Mouse (Mus musculus) large intestine, adult 2 months (tissue): ENCODE measurements at regions not wholly inside any gene's neighbourhood (a gene's known extent, or its start where the extent isn't known, plus 50 kb on each side); places are given as distances from the start of the nearest gene placed in this dataset.

ENCODE experiments used
- DNase-seq: peaks from one replicate; pipeline ENCODE4 v3.0.0-alpha.2; 2012; ENCODE audit warnings: low read depth, low spot score
- WGBS: fragments of 180-500 bp; shearing (Covaris S2); methylation state at CpG from one replicate; pipeline ENCODE4 v1.1.7; 2018; 5-methylcytosine and 5-hydroxymethylcytosine counted together

DNA sequence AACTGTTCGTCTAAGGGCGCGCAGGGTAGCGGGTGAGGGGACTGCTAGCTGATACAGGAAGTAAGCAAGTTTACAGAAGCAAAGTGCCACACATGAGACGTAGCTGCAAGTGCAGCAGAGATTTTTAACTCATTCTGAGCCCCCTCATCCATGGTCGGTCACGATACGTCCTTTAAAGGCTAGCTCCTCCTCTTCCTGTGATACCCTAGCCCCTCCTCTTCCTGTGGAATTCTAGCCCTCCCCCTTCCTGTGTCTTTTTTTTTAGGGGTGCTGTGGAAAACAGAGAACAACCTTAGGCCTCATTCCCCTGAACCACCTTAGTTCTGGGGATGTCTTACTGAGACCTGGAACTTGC lies 218.0 kb upstream of the Hs6st1 start:
- DNase-seq: no peak
- 68% methylated on average over 8 of the region's 8 CpGs for WGBS

DNA sequence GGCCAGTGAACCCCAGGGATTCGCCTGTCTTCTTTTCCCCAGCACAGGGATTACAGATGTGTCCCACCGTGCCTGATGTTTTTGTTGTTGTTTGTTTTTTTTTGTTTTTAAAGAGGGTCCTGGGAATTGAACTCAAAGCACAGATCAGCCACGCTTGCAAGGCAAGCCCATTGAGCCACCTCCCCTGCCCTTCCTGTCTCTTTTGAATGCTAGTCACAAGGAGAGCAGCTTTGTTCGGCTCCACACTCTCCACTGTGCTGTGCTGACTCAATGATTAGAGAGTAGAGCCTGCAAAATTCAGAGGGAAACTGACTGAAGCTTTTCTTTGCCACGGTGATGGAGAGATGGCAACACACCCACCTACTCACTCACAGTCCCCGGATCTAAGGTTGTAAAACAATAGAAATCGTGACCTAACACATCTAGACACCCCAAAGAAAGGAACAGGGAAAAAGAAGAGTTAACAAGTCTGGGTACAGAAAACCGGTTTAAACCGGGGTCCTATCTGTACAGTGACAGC lies 217.6 kb upstream of the Hs6st1 start:
- no peak for DNase-seq
- 60% methylated on average over 9 of the region's 9 CpGs for WGBS

DNA sequence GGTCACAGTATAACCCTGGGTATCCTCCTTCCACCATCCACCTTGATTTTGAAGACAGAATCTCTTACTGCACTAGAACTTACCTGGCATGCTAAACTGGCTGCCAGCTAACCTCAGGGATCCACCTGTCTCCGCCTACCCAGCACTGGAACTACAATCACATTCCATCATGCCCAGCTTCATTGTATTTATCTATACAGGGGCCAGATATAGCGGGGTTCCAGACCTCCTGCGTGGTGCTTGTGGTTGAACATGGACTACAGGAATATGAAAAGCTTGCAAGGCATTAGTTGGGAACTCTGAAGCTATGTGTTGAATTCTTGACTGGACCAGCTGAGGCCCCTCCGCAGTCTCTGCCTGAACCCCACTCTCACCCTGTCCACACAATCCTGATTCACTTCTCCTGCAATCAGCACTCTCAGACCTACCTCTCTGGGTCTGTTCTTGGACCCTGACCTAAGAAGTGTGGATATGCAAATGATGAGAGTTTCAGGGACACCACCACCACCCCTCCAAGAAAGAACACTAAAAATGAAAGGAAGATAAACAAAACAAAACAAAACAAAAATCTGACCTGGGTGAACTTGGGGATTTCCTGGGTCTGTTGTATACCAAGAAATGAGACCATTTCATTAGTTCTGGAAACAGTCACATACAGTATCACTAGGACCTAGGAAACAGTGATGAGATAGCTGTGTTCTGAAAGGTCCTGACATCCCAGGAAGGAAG lies 216.4 kb upstream of the Hs6st1 start:
- 92% methylated on average over 4 of the region's 4 CpGs for WGBS
- no peak for DNase-seq

DNA sequence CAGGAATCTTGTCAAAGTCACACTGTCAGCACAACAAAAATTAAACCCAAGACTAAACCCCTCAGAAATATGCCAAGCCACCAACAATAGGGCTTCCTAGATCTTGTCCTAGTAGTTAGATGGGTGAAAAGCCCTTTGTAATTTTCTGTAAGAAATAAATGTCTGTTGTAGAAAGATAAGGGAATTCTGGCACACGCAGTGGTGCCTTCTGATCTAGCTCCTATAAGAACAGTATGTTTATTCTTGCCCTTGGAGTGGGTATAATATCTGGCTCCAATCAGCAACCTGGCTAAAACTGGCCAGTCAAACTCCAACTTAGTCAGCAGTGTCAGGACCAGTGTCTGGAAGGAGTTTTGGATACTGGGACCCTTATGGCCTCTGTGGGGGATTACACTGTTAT lies 215.2 kb upstream of the Hs6st1 start:
- WGBS: 73% methylated on average over 1 of the region's 1 CpGs
- no peak for DNase-seq

DNA sequence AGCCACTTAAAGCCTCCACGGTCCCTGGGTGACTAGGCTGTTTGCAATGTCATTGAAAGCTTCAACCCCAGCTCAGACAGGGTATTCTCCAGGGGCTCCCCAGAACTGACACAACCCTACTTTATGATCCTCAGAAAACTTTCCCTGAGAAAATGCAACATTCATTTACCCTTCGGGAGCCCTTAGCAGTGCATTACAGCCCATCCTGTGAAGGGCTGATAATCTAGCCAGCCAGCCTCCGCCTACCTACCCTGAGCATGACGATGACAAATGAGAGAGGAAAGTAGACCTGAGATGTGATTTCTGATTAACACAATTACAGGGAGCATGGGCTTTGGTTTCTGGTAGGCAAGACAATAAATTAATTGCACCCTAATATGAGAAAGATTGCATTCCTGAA lies 212.6 kb upstream of the Hs6st1 start:
- no peak for DNase-seq
- WGBS: 92% methylated on average over 4 of the region's 4 CpGs

DNA sequence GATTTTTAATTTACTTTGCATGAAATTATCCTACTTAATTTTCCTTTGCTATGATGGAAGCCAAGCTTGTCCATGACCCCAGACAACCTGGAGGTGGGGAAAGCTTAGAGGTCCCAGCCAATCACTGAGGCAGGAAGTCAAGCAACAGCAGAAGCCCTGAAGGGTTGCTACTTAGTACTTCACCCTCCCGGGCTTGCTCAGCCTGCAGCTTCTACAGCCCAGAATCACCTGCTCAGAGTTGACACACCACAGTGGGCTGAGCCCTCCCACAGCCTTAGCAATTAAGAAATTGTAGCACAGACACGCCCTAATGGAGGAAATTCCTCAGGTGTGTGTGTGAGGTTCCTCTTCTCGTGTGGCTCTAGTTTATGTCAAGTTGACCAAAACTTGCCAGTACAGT lies 209.9 kb upstream of the Hs6st1 start:
- no peak for DNase-seq
- WGBS: 25% methylated on average over 3 of the region's 3 CpGs

DNA sequence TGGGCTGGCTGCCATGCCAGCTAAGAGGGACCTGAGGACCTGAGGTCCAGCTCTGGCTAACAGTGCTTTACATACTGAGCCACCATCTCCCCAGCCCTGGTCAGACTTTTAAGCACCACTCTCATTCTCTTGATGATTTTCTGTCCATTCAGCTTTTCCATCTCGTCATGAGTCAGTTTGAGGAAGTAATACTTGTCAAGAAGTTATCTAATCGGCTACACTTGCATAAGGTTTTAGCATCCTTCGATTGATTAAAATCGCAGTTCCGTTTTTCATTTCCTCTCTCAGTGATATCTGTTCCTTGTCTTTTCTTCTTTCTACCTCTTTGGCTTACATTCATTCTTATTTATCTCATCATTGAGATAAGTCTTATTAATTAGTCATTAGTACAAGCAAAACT lies 207.4 kb upstream of the Hs6st1 start:
- 86% methylated on average over 5 of the region's 5 CpGs for WGBS

DNA sequence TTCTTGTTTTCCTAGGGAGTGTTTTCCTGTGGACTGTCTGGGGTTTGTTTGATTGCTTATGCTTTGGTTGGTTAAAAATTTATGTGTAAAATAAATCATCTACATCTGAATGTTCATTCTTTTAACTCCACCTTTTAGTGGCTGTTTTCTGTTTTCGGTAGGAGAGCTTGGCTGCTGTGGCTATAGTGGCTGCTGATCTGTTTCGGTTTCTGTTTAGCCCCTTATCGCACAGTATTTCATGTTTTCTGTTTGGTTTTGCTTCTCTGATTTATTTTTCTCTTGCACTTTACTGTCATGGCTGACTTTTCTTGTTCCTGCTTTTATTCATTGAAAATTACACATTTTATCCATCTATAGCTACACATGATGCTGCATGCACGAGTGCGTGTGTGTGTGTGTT lies 206.0 kb upstream of the Hs6st1 start:
- 38% methylated on average over 5 of the region's 5 CpGs for WGBS
- no peak for DNase-seq

More for the DNA sequence above, 207.4 kb upstream of the Hs6st1 start:
- no peak for DNase-seq

DNA sequence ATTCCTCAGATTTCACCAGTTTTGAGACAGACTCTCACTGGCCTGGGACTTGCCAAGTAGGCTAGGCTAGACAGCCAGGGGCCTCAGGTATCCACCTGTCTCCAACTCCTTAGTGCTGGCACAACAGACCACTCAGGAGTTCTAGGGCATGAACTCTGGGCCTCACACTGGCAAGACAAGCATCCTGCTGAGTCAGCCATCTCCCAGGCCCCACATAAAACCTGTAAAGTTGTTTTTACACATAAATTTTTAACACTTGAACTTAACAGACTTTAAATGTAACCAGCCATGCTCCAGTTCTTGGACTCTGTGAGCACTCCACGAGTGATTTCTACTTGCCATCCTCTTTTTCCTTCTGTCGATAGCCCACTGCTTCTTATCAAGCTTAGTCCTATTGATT lies 205.5 kb upstream of the Hs6st1 start:
- no peak for DNase-seq
- 83% methylated on average over 2 of the region's 2 CpGs for WGBS

DNA sequence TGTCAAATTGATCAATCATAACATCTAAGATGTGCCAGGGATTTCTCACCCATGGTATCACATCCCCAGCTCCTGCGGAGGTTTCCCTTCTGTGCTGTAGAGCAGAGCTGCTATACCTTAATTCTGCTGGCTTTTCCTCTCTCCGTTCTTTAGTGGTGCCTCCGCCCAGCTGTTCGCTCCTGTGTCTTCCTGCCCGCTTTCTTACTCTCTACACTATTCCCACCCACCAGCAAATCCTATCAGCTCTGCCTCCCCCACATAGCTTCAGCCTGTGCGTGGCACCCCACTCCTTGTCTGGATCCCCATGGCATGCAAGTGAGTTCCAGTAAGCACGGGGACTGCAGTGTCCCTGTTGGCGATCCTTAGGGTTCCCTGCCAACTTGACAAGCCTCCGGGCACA lies 204.0 kb upstream of the Hs6st1 start:
- no peak for DNase-seq
- 93% methylated on average over 9 of the region's 9 CpGs for whole genome bisulfite sequencing

DNA sequence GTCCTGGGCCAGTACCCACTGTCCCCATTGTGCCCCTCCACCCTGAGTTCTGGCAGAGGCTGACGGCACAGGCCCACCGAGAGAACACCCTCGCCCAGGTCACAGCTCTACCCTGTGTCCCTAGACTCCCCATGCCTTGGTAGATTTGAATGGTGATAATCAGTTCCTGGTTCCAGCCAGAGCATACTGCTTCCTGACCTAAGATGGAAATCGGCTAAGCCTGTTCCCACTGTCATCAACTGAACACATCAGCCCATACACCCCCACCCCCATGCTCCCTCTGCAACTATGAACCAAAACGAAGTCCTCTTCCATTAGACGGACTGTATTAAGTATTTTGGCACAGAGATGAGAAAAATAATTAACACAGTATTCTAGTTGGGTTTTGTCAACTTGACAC lies 202.9 kb upstream of the Hs6st1 start:
- WGBS: 89% methylated on average over 6 of the region's 6 CpGs
- no peak for DNase-seq

DNA sequence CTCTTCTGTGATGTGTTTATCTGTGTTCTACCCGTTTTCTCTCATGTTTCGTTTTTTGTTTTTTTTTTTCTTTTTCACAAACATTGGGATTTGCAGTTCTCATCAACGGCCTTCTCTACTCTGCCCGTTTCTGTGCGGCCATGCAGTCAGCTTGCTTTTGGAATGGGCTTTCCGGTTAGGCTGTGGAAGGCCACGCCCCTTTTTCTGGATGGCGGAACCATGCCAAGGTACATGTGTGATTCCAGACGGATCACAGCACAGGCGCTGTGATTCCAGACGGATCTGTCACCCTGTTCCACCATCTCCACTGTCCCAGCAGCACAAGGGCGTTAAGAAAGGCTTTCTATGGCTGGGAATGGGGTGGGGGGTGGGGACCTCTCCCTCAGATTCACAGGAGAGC lies 201.6 kb upstream of the Hs6st1 start:
- WGBS: 84% methylated on average over 12 of the region's 12 CpGs
- no peak for DNase-seq

DNA sequence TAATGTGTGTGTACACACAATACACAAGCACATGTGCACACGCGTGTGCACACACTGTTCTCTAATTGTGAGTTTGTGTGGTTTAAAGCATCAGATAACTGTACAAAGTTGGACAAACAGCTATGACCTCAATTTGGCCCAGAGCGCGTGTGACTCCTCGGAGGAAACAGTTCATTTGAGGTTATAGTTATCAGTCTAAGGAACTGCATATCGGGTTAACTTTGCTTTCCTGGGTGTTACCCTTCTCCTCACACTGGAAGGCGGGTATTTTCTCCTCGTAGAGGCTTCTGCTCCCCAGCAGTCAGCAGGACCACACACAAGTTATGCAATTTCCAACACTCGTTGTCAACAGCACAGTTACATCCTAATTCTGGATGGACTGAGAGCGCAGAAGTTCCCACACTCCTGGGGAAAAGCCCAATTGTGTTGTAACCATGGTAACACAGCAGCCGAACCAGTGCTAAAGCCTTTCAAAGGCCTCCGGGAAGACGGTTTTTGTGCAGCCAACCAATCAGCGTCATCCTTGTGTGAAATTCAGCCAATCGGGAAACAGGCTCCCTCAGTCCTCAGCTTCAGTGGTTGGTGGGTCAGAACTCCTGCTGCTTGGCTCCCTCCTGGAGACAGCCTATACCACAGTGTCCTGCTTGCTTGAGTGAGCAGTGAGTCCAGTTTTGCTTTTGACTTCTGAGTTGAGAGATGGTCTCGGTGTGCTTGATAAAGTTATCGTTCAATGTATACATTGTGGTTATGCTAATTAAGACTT lies 198.6 kb upstream of the Hs6st1 start:
- 66% methylated on average over 17 of the region's 17 CpGs for WGBS
- DNase-seq: no peak

DNA sequence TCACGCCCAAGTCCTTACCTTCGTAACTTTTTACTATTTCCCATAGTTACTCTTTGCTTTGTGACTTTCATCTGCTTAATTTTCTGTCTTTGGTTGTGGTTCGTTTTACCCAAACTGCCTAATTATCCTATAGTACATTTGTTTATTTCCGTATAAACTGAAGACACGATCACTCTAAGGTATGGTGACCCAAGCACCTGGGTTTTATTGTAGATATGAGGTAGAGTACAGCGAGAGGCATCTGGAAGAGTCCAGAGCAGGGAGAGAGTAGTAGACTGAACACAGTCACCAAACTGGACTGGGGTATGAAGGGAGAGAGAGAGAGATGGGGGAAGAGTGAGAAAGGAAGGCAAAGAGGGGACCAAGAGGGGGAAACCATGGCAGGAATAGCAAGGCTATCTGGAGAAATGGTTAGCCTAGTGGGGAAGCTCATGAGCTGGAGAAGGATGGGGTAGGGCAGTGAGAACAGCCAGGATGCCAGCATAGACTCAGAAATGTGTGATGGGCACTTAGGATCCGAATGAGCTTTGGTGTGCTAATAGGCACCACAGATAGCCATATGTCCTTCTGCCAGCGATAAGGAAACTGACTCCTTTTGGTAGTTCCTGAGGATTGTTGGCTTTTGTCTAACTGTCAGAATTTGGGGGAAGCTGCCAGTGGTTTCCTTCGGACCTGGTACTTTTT lies 197.9 kb upstream of the Hs6st1 start:
- DNase-seq: no peak
- WGBS: 87% methylated on average over 9 of the region's 9 CpGs

DNA sequence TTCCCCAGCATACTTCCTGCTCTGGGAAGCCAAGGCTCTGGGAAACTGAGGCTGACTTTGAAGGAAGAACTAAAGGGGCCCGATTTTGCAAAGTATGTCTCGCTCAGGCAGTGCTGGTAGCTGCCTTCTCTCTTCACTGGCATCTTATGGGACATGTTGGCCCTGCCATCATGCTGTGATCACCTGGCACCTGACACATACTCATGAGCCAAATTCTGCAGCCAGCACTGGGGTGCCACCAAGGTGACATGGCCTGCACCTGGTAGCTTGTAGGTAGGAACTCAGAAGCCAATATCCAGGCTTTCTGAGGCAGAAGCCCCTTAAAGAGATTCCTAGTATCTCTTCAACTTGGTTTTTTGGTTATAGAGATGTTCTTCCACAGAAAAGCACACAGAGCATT lies 195.2 kb upstream of the Hs6st1 start:
- DNase-seq: no peak
- 87% methylated on average over 2 of the region's 2 CpGs for WGBS

DNA sequence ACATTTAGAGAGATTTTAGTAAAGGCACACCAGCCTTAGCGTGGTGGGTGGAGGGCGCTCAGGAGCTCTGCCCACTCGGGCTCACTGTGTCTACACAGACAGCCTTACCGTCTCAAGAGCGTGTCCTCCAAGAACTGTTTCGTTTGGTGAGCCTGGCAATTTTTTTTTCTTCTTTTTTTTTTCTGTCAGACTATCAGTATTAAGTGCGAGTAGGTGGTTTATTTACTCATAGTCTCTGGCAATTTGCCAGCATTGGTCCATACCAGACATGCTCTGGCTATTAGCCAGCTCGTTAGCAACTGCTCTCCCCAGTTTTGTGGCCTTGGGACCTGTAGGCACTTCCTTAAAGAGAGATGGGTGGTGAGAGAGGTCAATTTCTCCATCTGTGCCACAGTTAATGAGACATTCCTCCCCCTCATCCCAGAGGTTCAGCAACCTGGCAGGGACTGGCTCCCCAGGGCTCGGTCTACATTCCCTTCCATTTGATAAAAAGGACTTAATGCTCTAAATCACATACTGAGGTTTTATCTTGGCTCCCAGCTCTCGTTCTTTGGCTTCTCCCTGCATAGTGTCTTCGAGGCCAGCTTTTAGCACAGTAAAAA lies 192.9 kb upstream of the Hs6st1 start:
- 69% methylated on average over 11 of the region's 11 CpGs for WGBS

DNA sequence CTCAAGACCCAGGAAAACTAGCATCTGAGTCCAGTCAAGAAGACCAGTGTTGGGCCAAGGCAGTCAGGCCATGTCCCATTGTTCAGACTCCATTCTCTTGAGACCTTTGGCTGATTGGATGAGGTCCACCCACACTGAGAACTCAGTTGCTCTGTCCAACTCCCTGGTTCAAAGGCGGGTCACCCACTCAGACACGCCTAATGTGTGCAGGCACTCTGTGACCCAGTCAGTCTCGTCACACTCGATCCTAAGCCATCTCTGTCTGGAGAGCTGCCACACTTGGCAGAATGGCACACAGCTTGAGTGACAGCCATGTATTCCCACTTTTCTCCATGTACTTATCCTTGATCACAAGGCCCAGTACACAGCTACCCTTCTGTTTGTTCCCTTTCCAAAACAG lies 189.8 kb upstream of the Hs6st1 start:
- no peak for DNase-seq
- 62% methylated on average over 4 of the region's 4 CpGs for WGBS

More for the DNA sequence above, 192.9 kb upstream of the Hs6st1 start:
- DNase-seq: no peak

DNA sequence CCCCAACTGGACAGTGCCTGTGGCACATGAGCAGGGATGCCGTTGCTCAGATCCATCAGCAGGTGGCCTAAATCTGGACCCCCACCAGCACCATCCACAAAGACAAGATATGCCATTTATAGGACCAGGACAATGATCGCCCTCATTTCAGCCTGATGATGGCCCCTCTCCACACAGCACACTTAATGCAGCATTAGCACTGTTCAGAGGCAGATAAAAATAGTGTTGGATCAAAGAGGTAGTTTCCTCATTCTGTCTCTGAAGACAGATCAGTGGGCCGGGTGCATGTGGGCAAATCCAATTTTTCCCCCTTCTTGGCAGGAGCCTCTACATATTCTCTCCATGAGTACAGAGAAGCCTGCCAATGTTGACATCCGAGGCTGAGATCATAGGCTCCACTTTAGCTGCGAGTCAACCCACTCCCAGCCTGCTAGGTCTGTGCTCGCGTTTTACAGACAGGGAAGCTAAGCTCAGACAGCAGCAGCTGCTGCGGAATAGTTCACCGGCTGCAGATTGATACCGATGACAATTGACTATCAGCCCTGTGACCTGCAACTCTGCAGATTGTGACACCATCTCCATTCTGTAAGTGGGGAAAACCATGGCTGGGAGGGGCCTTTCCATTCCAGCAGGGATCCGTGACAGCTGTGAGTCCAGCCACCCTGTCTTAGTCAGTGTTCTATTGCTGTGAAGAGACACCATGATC lies 188.7 kb upstream of the Hs6st1 start:
- 63% methylated on average over 11 of the region's 11 CpGs for WGBS
- DNase-seq: no peak

DNA sequence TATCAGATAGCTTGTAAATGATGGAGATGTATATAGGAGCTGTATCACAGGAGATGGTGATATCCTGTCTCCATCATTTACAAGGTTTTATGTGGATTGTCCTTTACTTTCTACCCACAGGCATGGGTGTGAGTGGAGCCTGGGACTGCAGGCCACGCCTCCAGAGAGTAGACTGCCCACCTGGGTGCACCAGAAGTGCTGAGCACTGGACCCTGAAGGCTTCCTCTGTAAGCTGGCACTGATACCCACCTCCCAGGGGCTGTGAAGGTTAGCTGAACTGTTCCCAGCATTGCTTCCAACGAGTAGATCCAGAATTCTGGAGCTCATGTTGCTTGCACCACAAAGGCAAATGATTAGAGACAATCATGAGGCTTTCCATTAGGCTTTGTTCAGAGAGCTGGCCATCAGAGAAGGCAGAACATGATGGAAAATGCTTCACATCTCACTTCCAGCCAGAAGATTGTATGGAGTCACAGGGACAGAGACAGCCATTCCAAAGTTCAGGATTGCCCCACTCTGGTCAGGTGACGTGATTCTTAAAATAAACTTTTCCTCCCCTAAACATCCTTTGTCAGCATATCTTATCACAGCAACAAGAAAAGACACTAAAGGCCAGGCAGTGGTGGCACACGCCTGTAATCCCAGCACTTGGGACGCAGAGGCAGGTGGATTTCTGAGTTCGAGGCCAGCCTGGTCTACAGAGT lies 187.5 kb upstream of the Hs6st1 start:
- WGBS: 83% methylated on average over 6 of the region's 6 CpGs
- no peak for DNase-seq
